Mouse (Mus musculus) bone marrow macrophage, adult 2 months (primary cell): ENCODE data around the gene Smndc1. TPM values are rescaled to one million over a fixed set of nuclear protein-coding genes. Genes with fewer than 3 reads are reported as not detected.
A peak's percentile ranks its signal among the peaks of the same experiment; 100 is the strongest.

Experiments used
- H3K27ac ChIP-seq: 2 replicates; pipeline ENCODE4 v1.5.1; 2012; ENCODE audit warnings: low read depth, low read length; ENCODE audit not compliant: insufficient read depth
- H3K4me1 ChIP-seq: 2 replicates; pipeline ENCODE4 v1.6.1; 2012; ENCODE audit warnings: low read length; ENCODE audit not compliant: control insufficient read depth, insufficient read depth
- H3K4me3 ChIP-seq: 2 replicates; pipeline ENCODE4 v1.5.1; 2012; ENCODE audit warnings: mild to moderate bottlenecking, low read length, moderate library complexity; ENCODE audit not compliant: insufficient read depth
- CTCF ChIP-seq: IDR thresholded peaks from 2 replicates; pipeline ENCODE4 v1.5.1; 2012; ENCODE audit warnings: low read depth, mild to moderate bottlenecking, low read length, moderate library complexity
- POLR2A ChIP-seq: IDR thresholded peaks from 2 replicates; pipeline ENCODE4 v1.6.1; 2012; ENCODE audit warnings: mild to moderate bottlenecking, low read depth, low read length, borderline replicate concordance
- polyA plus RNA-seq: library from polyadenylated mRNA; stranded (reverse); fragments of >200 nt; gene quantifications from 2 replicates; pipeline ENCODE4 v1.2.4, GENCODE M21; 2012; ENCODE audit not compliant: missing spikeins, insufficient read depth, insufficient read length

Gene Smndc1
- polyA plus RNA-seq, 1 experiment, result 40.8 TPM

DNA sequence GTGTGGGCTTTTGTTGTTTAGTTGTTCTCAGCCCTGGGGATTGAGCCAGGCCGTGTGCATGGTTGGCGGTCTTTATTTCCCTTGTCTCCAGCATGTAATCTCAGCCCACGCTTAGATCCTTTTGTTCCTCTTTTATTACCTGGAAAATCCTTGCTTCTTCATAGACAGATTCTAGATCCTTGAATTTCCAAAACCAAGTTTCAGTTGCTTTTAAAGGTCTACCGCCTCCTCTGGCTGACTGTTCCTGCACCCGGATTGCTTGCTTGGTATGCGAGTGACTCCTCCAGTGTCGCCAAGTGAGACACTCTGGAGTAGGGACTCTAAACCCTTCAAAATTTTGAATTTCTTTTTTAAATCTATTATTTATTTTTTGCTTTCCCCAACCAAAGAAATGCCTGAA is 23.5 kb downstream of the Smndc1 start:
- H3K27ac ChIP-seq, result no peak overlapping the region
- peaks cover 16% of the 10 kb centered on the region for H3K4me1 ChIP-seq
- TF ChIP-seq CTCF, result no peak
- no peak for TF ChIP-seq POLR2A
- no peak overlapping the region for H3K4me3 ChIP-seq

GRCm38 (mm10) chr19:53366057-53366775 is 24.2 kb downstream of the Smndc1 start:
- TF ChIP-seq CTCF (no peak), POLR2A (no peak)
- H3K4me1 ChIP-seq, result peaks cover 16% of the 10 kb centered on the region
- no peak overlapping the region for H3K4me3 ChIP-seq

DNA sequence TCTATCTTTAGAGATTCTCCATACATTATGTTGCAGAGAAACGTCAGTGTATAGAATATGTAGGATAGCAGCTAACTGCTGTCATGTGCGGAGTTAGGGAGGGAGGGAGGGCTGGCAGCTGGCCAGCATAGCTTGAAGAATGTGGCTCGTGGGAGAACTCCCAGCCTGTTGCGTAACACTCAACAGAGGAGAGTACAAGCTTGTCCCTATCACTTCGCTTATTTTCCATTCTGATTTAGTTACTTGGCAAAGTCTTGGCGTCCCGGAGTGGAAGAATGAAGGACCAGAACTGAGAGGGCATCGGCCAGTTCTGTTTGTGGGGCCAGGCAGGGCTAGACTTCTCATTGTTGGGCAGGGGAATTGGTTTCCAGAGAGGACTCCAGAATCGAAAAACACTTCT is 25.4 kb downstream of the Smndc1 start:
- H3K27ac ChIP-seq, result no peak overlapping the region
- peak overlapping the region; percentile 35 for H3K4me3 ChIP-seq
- TF ChIP-seq CTCF (no peak), POLR2A (no peak)
- peaks cover 16% of the 10 kb centered on the region for H3K4me1 ChIP-seq

More at GRCm38 (mm10) chr19:53366057-53366775, 24.2 kb downstream of the Smndc1 start:
- no peak overlapping the region for H3K27ac ChIP-seq

DNA sequence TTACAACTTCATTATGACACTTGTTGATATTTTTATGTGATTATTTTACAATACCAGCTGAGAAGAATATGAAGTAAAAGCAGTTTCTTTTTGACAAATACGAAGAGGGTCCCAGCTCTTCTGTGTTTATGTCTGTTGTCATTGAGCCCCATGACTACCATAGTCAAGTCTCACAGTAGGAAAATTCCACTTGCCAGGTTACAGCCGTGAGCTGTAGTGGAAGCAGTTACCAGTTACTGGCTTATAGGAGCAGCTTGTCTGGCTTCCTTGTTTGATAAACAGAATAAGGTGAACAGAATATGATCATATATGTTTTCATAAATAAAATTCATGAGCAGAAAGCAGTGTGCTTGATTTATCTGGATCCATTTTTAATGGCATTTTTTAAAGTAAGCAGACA is 25.8 kb downstream of the Smndc1 start:
- Histone ChIP-seq H3K4me3 (no peak overlapping the region), H3K27ac (no peak overlapping the region), H3K4me1 (peaks cover 16% of the 10 kb centered on the region)
- TF ChIP-seq POLR2A (no peak), CTCF (no peak)

- no peak overlapping the region for H3K27ac ChIP-seq
- TF ChIP-seq CTCF, result peak; percentile 37; the same call in 1 of the 2 replicates
- TF ChIP-seq POLR2A, result no peak
- no peak overlapping the region for H3K4me3 ChIP-seq
- peaks cover 16% of the 10 kb centered on the region for H3K4me1 ChIP-seq
Observed at GRCm38 (mm10) chr19:53362967-53363366, 27.4 kb downstream of the Smndc1 start.

- TF ChIP-seq POLR2A (no peak), CTCF (no peak)
- no peak overlapping the region for H3K4me3 ChIP-seq
- peaks cover 8% of the 10 kb centered on the region for H3K4me1 ChIP-seq
Observed at GRCm38 (mm10) chr19:53360265-53360958, 30.0 kb downstream of the Smndc1 start.

DNA sequence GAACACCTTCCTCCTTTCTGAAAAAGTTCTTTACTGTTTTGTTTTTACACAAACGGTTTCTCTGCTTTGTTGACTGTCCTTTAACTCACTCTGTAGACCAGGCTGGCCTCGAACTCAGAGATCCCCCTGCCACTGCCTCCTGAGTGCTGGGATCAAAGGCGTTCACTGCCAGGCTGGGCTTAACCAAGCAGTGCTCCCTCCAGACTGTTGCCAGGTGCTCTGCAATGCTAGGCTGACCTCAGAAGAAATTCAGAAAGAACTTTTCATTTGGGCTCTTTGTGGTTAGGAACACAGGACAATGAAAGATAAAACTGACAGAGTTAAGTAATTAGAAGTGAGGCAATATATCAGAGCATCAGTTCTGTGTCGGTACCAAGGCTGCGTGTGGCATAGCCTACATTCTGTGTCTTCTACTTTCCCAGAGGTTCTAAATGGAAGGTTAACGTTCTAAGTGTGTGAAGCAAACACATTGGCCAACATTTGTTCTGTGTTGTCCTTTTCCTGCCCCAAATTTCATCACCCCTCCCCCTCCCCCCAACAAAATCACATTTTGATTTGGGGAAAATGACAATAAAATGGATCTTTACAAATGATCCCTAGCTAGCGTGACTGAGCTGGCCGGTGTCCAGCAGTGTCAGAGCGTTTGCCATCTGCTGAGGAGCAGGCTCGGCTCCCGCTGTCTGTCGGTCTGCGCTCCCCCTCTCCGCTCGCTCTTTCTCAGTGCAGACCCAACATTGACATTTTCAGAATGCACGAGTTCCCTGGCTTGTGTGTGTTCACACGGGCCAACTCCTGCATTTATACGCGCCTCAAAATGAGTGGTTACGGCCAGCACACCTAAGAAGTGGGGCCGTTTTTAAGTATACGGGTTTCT is 31.0 kb downstream of the Smndc1 start:
- peaks cover 2% of the 10 kb centered on the region for H3K4me1 ChIP-seq
- TF ChIP-seq CTCF (no peak), POLR2A (no peak)
- no peak overlapping the region for H3K4me3 ChIP-seq
- no peak overlapping the region for H3K27ac ChIP-seq

More at GRCm38 (mm10) chr19:53360265-53360958, 30.0 kb downstream of the Smndc1 start:
- no peak overlapping the region for H3K27ac ChIP-seq

DNA sequence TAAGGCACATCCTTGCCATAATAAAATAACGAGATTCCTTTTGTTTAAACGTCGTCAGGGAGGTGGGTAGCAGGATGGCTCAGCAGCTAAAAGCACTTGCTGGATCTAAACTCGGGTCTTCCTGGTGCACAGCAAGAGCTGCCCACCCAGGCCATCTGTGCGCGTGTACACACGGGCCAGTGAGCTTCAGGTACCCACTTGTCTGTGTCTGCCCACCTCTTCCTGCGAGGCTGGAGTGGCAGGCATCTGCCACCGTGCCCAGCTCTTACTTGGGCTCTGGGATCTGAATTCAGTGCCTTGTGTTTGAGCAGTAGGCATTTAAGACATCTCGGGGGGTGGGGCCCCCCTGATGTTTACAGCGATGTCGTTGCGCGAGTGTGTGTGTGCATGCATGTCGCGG is 35.3 kb downstream of the Smndc1 start:
- Histone ChIP-seq H3K27ac (no peak overlapping the region), H3K4me1 (no peaks in the 10 kb centered on the region), H3K4me3 (no peak overlapping the region)
- no peak for TF ChIP-seq POLR2A
- no peak for TF ChIP-seq CTCF

GRCm38 (mm10) chr19:53354271-53355000 is 35.9 kb downstream of the Smndc1 start:
- H3K4me3 ChIP-seq, result no peak overlapping the region
- H3K4me1 ChIP-seq, result no peaks in the 10 kb centered on the region
- H3K27ac ChIP-seq, result no peak overlapping the region
- TF ChIP-seq CTCF, result no peak
- TF ChIP-seq POLR2A, result no peak

GRCm38 (mm10) chr19:53353864-53354263 is 36.5 kb downstream of the Smndc1 start:
- Histone ChIP-seq H3K4me1 (no peaks in the 10 kb centered on the region), H3K27ac (no peak overlapping the region), H3K4me3 (no peak overlapping the region)
- TF ChIP-seq POLR2A (no peak), CTCF (no peak)
